Mouse (Mus musculus) brain, embryonic 14.5 days (tissue): Measurements from ENCODE around the gene Map3k20.

ENCODE experiments used
- CTCF ChIP-seq: fragments of 200-500 bp; IDR thresholded peaks from 2 replicates; pipeline ENCODE4 v1.5.1; 2012; ENCODE audit warnings: inconsistent platforms, mild to moderate bottlenecking, moderate library complexity, borderline replicate concordance; ENCODE audit not compliant: insufficient read depth, insufficient read length; ENCODE audit errors: extremely low read depth
- POLR2A ChIP-seq: fragments of 200-500 bp; IDR thresholded peaks from 2 replicates; pipeline ENCODE4 v1.6.1; 2012; ENCODE audit warnings: mild to moderate bottlenecking, inconsistent platforms, borderline replicate concordance; ENCODE audit not compliant: poor library complexity, insufficient read depth, insufficient read length, severe bottlenecking; ENCODE audit errors: extremely low read depth

DNA sequence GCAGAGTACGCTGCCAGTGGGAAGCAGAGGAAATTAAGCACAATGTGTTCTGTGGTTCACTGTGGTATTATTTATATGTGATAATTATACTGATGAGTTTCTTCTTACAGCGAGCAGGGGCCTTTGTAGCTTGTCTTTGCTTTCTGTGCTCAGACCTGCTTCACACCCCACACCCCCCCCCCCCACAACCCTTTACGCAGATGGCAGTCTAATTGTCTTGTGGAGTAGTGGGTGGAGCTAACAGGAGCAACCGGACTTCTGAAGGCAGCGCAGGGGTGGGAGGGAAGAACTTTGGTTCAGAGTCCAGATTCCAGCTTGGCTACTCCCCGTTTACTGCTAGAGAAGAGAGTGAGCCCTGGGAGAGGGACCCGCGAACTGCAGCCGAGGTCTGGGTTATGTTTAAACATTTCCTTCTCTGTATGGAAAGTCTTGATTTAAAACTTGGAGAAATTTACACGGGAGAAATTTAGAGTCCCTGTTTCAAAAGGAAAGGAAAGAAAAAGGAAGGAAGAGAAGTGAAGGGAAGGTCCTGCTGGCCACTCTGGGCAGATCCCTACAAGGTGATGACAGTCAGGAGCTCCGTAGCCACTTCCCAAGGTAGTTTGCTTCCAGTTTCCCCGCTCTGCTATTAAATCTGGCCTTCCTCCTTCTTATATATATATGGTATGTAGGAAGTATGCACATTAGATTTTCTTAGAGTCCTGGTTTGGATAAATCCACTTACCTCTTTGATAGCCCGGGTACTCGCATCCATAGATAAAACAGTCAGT lies 30.4 kb upstream of the Map3k20 start:
- no peak for TF ChIP-seq POLR2A
- no peak for TF ChIP-seq CTCF
